Mouse (Mus musculus) heart, adult 2 months (tissue): ENCODE measurements around the gene Man1c1.

Experiments
- CTCF ChIP-seq: fragments of 200-600 bp; IDR thresholded peaks from 2 replicates; pipeline ENCODE4 v1.8.1; 2022; ENCODE audit warnings: antibody characterized with exemption, mild to moderate bottlenecking, moderate library complexity
- POLR2A ChIP-seq: fragments of 200-500 bp; IDR thresholded peaks from 2 replicates; pipeline ENCODE4 v1.6.1; 2011; ENCODE audit warnings: mild to moderate bottlenecking, low read depth, low read length, control low read depth; ENCODE audit not compliant: insufficient read depth

DNA sequence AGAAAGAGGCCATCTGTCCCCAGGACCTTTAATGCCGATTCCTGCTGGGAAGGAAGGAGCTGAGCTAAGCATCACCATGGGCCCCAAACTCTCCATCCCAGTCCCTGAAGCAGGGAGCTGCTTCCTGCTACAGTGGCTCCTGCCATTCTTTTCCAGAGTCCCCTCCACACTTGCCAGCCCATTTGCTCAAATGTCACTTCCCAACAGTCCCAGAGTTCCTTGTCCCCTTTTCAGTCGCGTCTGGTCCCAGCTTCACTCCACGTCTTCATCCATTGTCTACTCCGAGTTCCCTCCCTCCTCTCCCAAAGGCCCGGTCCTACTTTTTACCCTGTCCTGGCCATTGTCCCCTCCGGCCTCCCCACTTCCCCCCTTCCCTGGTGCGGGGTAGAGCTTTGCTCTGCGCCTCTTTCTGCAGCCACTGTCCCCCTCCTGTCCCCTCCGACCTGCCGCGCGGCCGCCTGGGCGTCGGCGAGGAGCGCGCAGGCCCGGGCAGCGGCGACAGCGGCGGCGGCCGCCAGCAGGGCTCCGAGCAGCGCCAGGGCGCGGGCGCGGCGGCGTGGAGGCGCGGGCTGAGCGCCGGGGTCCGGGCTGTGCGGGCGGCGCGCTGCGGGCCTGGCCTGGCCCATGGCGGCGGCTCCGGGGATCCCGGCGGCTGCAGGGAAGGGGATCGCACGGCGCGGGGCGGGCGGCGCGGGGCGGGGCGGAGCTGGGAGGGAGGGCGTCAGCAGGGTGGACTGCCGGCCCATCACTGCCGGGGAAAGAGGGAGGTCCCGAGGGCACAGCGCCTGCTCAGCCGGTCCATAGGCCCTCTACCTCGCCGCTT, 152.4 kb downstream of the Man1c1 start, which contains the start of gene Selenon:
- TF ChIP-seq CTCF = no peak
- TF ChIP-seq POLR2A = no peak
